Mouse (Mus musculus): ENCODE results near the gene P4ha3.
"Not testable (repeated sequence)": the region's sequence is repeated elsewhere in the genome, so short reads cannot be mapped to it uniquely, and the experiment has no call there.

The P4ha3 gene

DNA sequence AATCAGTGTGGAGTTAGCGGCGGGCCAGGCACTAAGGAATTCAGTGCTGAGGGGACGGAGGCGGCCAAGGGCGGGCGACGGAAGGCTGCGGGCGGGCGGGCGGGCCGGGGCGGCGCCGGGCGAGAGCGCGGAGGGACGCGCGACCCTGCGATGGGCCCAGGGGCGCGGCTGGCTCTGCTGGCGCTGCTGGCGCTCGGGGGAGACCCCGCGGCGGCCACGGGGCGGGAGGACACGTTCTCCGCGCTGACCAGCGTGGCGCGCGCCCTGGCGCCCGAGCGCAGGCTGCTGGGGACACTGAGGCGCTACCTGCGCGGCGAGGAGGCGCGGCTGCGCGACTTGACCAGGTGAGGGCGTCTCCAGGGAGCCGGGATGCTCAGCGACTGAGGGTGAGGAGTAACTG lies at the start of gene P4ha3:
Gene P4ha3, plus strand, starts transcription at position 138 of the 400 bp plus-strand sequence.
- DNase-seq: no peak

DNA sequence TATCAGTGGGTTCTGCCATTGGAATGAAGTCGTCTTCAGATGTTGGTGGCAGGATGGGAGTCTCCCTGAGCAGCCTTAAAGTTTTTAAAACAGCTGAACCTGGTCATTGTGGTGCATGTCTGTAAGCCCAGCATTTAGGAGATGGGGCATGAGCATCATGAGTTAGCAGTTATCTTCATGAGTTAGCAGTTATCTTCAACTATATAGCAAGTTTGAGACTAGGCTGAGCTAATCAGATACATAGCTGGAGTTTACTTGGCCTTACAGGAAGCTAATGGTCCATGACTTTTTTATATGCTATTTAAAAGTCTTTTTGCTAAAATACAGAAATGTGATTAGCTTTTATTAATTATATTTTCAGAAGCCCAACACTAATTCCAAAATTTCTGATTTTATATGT lies 47.0 kb upstream of the P4ha3 start:
- no peak for DNase-seq

DNA sequence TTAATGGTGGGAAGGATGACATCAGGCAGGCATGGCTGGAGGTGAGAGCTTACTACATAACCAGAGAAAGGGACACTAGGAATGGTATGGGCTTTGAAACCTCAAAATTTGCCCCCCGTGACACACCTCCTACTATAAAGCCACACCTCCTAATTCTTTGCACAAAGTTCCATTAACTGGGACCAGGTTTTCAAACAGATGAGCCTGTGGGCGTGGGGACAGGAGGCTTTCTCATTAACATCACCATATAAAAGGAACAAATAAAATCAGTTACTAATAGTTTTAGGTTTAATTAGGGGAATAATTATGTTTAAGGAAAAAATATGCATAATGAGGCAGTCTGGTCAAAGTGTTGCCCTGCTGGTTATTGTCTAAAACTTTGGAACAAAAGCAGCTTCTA lies 44.7 kb upstream of the P4ha3 start:
- DNase-seq: no peak

DNA sequence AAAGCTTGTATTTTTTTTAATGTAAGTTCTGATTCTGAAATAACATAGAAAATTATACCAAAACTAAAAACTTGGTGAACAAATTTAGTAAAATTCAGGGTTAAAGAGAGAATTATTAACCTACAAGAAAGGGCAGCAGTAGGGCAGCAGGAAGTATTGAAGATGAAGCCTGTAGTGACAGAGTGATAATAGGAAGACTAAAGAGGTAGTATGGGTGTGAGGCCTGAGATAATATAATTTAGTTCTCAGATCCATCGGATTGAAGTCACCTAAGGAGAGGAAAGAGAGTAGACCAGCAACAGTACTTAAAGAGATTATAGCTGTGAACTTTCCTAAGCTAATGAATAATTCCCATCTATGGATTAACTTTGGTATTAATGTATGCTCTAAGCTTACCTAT lies 42.3 kb upstream of the P4ha3 start:
- no peak for DNase-seq

DNA sequence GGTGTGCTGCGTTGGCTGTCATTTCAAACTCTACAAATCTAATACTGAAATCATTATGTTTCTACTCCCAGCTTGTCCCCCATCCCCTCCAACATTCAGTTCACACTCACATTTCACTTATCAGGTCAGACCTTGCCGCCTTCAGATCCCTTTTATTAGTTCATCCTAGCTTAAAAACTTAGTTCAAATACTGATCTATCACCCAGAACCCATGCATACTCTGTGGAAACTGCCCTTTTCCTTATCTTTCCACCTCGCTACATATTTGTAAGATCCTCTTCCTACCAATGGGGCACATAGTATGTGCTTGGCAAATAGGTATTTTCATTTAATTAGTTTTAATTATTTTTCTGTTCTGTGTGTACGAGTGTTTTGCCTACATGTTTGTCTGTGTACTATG lies 41.1 kb upstream of the P4ha3 start:
- no peak for DNase-seq

DNA sequence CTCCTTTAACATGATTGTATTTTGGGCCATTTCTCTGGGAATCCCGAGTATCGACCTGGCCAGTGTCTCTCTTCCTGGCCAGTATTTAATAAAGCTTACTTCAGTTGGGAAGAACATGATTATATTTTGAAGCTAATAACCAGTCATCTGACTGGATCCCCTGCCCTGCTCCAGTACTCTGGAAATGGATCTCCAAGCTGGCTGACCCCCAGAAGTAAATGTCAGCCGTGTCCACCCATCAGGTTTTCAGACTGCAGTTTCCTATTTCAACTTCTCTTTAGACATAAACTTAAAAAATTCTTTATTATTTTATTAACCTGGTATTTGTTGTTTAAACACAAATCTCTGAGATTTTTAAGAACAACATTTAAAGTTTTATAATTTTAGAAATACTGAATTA lies 40.1 kb upstream of the P4ha3 start:
- DNase-seq: no peak

DNA sequence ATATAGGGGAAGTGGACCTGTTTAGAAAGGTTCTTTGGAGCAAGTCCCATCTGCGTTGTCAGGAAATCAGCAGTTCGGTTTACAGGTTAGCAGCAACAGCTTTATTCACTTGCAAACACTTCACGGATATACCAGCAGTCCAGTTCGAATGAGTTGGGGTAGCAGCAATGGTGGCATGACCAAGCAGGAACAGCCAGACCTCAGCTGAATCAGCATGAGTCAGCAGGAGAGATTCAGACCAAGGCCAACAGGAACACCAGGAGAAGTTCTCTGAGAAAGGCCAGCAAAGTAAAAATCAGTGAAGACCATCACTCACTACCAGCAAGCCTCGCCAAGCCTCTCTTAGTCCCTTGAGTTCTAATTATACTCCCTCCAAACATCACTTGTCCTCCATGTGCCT lies 34.7 kb upstream of the P4ha3 start:
- DNase-seq: no peak

DNA sequence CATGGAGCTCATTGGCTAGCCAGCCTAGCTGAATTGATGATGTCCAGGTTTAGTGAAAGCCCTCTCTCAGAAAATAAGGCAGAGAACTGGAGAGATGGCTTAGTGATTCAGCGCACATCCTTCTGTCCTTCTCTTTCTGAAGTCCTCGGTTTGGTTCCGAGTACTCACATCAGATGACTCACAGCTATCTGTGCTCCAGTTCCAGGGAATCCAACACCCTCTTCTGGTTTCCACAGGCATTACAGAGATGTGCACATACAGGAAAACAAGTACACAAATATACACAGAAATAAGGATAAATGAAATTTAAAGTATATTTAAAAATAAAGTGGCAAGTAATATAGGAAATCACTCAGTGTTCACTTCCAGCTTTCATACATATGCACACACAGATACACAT lies 23.0 kb upstream of the P4ha3 start:
- DNase-seq: no peak

DNA sequence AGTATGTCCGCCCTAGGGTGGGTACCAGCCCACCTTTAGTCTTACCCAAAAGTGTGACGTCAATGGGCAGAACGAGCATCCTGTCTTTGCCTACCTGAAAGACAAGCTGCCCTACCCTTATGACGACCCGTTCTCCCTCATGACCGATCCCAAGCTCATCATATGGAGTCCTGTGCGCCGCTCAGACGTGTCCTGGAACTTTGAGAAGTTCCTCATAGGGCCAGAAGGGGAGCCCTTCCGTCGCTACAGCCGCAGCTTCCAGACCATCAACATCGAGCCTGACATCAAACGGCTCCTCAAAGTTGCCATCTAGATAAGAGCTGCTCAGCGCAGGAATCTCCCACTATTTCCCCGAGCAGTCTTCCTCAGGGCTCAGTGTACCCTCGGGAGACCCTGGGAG lies 20.4 kb upstream of the P4ha3 start:
- not testable (repeated sequence) for DNase-seq

DNA sequence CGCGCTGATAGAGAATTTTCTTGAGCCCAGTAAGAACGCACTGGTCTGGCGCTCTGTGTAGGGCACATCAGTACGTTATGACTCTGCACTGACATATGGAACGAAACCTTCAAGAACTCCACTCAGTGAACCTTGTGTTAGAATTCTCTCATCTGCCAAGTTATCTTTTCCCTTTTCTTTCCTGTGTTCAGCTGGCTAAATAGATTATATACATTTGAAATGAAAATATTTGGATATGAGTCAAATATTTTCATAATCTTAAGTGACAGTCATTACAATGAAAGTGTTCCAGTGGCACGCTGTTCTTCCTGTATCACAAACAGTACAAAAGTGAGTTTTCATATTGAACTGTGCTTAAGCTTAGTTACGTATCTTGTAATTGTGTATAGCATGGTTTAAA lies 13.0 kb upstream of the P4ha3 start:
- no peak for DNase-seq

DNA sequence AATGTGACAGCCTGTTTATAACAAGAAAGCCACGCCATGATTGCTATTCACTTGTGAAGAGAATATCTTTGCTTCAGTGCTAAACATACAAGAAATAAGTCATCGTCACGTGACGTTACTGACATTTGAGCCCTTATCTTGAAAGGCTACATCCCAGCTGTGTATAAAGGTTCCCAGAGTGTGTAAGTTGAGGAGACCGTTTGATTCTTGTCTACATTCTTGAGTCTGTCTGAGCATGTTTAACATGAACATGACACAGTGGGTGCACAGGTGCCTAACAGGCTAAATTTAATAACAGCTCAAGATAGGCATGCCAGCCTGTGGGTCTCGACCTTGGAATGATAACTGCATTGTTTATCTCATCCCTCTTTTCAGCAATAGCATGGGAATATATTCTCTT lies 10.8 kb upstream of the P4ha3 start:
- no peak for DNase-seq

DNA sequence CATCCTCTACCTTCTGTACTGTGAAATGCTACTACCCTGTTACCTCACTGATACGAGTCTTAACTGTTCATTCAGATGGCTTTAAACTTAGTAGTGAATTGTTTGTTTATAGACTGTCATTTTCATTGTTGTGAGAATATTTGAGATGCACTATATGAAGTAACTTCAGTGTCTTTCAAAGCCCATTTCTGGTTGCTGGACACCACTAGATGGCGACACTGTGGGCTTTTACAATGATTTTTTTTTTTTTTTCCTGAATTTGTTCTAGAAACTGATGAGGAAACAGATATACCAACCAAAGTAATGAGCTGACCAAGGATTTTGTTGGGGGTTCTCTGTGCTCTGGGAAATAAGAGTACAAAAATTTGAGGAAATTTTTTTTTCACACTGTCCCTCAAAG lies 8.9 kb upstream of the P4ha3 start:
- no peak for DNase-seq

DNA sequence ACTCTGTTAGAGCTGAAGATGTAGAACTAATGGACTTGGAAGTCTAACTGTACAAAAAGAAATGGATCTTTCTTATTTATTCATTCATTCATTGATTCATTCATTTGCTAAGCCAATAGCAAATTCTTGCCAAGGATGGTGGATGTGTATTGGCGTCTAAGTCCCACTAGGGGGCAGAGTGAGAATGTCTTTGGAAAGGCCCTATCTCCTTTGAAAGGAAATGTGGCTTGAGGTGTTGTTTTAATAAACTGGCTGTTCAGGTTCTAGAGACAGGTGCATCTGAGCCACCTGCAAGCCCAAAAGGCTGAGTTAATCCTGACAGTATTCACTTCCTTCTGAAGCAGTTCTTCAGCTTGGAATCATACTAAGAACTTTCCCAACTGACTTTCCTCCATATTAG lies 5.5 kb upstream of the P4ha3 start:
- DNase-seq: no peak

DNA sequence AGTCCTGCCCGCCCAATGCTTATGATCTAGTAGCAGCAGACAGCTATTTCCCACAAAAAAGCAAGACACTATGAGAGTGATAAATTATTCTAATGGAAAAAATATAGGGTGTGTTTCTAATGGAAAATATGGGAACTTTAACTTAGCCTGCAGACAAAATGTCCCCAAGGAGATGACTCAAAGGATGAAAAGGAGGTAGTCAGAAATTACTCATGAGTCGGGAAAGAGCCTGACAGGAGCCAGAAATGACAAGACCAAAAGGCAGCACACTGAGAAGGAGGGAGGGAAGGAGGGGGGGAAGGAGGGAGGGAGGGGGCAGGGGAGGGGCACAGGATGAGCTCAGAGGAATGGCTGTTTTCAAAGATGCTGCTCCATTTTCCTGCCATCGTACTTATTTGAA lies 3.7 kb upstream of the P4ha3 start:
- DNase-seq: no peak

DNA sequence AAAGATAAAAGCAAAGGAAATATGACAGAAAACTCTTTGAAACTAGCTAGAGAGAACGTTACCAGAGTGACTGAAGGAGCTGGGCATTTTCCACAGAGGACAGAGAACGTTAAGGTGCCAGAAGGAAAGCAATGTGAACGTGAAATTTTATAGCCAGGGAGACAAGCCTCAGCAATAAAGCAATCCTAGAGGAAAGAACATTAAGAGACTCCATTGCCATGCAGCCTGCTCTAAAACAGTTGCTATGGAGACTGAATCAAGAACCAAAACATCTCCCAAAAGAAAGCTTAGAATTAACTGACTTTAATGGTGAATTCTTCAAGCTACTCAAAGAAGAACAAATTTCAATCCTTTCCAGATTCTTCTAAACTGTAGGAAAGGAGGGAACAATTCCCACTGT lies 2.0 kb upstream of the P4ha3 start:
- DNase-seq: no peak

DNA sequence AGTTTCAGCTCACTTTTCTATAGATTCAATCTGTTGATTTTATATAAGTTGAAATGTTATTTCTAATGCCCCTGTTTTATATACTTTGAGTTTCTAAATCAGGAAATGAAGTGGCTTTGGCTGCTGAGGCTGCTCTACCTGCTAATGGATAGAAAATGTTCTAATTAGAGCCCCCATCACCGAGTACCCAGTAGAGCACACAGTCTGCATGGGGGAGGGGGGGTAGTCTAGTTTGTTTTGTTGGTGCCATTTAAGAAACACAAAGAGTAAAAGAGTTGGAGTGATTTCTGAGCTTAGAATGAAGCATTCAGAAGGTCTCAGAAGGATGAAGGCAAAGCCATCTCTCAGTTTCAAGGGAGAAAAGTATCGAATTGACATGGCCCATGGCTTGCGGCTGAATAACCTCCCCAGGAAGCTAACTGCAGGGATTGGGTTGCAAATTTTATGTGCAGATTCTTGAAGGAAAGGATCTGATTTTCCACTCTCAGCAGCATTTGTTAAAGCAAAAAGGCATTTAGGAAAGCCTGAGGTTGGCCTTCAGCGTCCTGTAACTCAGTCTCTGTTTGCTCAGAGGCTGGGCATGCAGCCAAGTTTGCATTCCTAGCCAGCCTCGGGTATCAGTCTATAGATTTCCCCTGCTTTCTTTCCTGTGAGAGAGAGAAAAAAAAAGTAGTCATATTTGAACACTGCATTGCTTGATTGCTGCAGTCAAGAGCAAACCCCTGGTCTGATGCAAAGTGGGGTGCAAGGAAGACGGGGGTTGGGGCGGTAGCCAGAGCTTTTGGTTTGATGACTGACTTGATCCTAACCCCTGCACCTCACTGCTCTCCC lies 2.6 kb downstream of the P4ha3 start:
- no peak for DNase-seq

DNA sequence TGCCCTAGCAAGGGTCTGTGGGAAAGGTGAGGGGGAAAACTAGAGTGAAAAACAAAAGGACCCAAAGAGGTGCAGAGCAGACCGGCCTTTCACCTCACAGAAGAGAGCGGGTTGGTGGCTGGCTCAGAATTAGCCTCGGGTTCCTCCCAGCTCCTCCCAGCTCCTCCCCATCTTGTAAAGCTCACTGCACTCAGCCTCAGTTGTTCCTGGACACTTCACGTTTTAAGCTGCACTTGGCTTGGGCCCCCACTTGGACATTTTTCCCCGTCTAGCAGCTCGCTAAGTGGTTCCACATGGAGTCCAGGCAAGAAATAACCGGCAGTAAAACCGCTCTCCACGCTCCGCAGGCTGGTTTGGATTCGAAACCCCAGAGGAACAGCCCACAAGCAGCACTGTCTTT lies 3.3 kb downstream of the P4ha3 start:
- no peak for DNase-seq

DNA sequence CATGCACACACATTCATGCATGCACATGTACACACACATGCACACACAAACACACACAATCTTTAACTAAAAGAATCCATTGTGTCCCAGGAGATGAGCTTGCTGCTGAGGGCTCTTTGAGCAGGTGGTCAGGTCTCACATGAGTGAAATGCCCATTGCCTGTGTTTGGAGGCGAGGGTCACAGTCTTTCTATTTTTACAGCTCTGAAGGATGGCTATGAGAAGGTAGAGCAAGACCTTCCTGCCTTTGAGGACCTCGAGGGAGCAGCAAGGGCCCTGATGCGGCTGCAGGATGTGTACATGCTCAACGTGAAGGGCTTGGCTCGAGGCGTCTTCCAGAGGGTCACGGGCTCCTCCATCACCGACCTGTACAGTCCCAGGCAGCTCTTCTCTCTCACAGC lies 8.2 kb downstream of the P4ha3 start:
- DNase-seq: no peak

DNA sequence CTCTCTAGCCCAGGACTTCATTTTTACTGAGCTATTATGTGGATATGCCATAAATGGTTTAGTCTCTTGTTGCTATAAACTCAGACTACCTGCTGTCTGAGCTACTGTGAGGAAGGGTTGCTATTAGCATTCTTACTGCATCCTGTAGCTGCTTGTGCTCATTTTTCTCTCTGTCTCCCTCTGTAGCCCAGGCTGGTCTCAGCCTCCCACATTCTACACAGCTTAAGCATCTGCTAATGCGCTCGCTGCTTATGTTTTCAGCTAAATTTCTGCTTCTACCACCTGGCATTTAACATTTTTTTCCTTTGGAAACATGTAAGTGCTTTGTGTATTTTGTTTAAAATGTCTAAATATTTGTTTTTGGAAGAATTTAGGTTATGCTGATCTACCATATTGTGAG lies 10.4 kb downstream of the P4ha3 start:
- DNase-seq: no peak

DNA sequence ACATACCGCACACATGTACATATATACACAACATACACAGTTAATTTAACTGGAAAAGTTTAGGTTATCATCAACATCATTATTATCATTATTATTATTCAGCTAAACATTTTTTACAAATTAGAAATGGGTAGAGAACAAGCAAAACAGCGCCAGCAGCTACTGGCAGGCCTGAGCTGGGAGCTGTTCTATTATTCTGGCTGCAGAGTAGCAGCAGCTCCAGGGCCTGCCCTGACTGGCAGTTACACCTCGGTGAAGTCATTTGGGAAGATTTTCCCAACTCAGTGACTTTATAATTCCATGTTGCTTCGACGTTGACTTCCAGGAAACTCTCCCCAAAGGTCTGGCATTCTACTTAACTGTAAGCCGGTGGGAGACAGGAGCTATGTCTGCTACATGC lies 11.4 kb downstream of the P4ha3 start:
- no peak for DNase-seq

DNA sequence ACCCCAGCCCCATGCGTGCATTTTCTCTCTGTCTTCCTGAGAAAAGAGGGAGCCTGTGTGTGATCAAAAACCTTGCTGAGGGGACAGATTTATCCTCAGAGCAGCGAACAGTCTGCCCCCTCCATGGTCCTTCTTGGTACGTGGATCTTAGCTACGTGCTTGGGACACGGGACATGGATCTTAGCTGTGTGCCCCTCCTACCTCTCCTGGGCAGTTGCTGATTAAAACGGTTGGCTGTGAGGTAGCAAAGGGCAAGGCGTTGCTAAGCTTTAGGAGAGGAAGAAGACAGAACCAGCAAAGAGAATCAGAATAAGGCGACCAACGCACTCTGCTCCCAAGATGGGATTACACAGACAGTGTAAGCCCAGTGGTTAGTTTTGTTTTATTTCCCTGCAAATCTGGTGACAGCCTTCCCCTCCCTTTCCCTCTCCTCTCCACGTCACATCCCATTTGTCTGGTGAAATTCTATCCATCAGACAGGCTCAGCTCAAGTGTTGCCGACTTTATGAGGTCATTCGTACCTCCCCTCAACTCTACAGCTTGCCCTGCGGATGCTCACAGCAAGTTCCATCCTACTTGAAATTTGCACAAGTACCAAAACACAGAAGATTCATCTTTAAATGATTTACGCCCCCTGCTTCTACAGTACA lies 13.7 kb downstream of the P4ha3 start:
- no peak for DNase-seq

DNA sequence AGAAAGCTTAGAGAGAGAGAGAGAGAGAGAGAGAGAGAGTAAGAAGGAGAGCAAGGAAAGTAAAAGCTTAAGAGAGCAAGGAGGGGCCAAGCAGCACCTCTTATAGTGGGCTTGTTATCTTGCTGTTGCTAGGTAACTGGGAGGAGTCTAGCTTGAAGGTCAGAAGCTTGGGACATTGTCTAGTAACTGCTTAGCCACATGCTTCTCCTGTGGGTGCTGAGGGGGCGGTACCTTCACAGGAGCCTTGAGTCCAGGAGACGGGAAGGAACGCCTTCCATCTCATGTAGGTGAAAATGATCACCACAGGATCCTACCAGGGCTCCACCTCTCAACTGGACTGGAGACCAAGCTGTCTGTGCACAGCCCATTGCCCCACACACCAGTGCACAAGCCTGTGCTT lies 16.1 kb downstream of the P4ha3 start:
- DNase-seq: no peak

DNA sequence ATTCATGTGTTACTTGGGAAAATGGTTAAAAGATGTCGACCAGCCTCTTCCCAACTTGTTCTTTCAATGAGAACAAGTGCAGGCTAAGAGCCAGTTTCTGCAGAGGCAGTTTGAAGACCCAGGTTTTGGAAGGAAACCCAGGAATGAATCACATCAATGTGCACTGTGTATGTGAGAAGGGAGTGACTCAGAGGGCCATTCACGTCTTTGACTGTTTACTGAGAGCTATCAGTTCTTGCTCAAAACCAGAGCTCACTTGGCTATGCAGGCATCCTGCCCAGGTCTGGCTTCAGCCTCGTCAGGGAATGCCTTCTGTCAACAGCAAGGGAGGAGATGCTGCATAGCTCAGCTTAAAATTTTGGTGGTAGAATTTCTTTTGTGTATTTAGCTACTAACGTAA lies 17.0 kb downstream of the P4ha3 start:
- DNase-seq: no peak

DNA sequence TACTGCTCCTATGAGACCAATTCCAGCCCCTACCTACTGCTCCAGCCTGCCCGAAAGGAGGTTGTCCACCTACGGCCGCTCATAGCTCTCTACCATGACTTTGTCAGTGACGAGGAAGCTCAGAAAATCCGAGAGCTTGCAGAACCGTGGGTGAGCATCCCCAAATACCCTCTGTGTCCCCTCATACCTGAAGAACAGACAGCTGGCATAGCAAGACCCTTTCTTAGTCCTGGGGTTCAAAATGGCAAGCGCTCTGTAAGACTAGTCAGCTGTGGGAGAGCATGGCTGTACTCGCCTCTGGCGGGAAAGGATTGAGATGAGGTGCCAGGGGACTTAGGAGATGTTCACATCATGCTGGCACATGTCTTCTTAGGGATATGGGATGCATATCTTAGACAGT lies 20.6 kb downstream of the P4ha3 start:
- DNase-seq: no peak
